ENCODE assay signal across 16 mouse cellular contexts in the genomic region with DNA sequence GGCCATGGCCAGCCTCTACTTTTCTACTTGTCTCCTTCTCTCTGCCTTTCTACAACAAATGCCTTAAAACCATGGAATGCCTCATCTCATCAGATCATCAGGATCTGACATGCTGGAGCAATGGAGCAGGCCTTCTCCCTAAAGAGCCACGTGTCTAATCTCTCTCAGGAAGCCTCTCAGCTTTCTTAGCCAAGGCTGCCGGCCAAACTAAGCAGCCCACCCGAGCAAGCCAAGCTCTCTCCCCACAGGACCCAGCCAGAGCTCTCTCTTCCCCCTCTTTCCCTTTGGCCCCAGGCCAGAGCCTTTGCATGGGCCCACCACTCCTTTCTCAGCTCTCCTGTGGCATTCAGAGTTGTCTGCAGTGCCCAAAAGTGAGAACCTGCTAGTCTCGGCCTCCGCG.
DNase-seq lines count a peak whose midpoint lies in the region; ATAC-seq lines count a peak whose summit lies in the region.
"Had no signal": no experiment of that assay in that cellular context is flagged by ENCODE, and none has a peak within 500 bp of the region (broad histone marks: within the 10 kb centered on the region; RNA-seq: fewer than 3 reads in every experiment).

No protein-coding gene starts in this region.

- H3K4me2 ChIP-seq in embryonic facial prominence, embryonic 14.5 days (ENCODE audit: low read depth, low read length): no peak overlapping the region
- H3K4me2 ChIP-seq: forebrain, embryonic 15.5 days; heart, embryonic 11.5 days; heart, embryonic 15.5 days; hindbrain, embryonic 15.5 days had no signal

- peak; percentile 66 for DNase-seq in embryonic facial prominence, embryonic 14.5 days (ENCODE audit: low spot score)
- DNase-seq in embryonic facial prominence, embryonic 10.5 days (ENCODE audit: low spot score): no peak
- peak; percentile 67 for DNase-seq in left cerebral cortex, postnatal 4 days
- DNase-seq in left cerebral cortex, postnatal 25 days (ENCODE audit: low spot score in 2 of 2): no peak
- peak; percentile 42 for DNase-seq in testis, postnatal 10 days (ENCODE audit: low spot score)
- DNase-seq in testis, postnatal 14 days (ENCODE audit: low spot score): no peak
- DNase-seq: adrenal gland, adult 2 months; adrenal gland, postnatal 25 days; cerebellum, adult 2 months; gastrocnemius, postnatal 36 days; heart, adult 18-20 months; heart, postnatal 14 days had no signal

- H3K36me3 ChIP-seq in embryonic facial prominence, embryonic 14.5 days (ENCODE audit: control insufficient read depth, insufficient read depth, low read length): no peaks in the 10 kb centered on the region
- H3K36me3 ChIP-seq in embryonic facial prominence, embryonic 10.5 days (replicated peaks): no peaks in the 10 kb centered on the region
- H3K36me3 ChIP-seq: forebrain, embryonic 15.5 days; heart, embryonic 15.5 days; hindbrain, embryonic 15.5 days had no signal

- peak; percentile 74; the same call in 1 of the 2 replicates for ATAC-seq in embryonic facial prominence, embryonic 14.5 days (ENCODE audit: low read depth)
- ATAC-seq: forebrain, embryonic 15.5 days had no signal

- H3K27me3 ChIP-seq in embryonic facial prominence, embryonic 14.5 days (replicated peaks; ENCODE audit: control insufficient read depth, insufficient read depth, low read length): no peaks in the 10 kb centered on the region
- no peaks in the 10 kb centered on the region for H3K27me3 ChIP-seq in embryonic facial prominence, embryonic 10.5 days (replicated peaks; ENCODE audit: low read depth, poor library complexity, severe bottlenecking)
- H3K27me3 ChIP-seq: forebrain, embryonic 15.5 days; heart, embryonic 15.5 days; hindbrain, embryonic 15.5 days had no signal

- 46% methylated on average over 6 of the region's 6 CpGs for WGBS in embryonic facial prominence, embryonic 14.5 days
- WGBS in embryonic facial prominence, embryonic 10.5 days: 76% methylated on average over 6 of the region's 6 CpGs

- H3K9me3 ChIP-seq in embryonic facial prominence, embryonic 14.5 days (ENCODE audit: control insufficient read depth, low read length): no peaks in the 10 kb centered on the region
- H3K9me3 ChIP-seq in embryonic facial prominence, embryonic 10.5 days: no peaks in the 10 kb centered on the region
- H3K9me3 ChIP-seq: forebrain, embryonic 15.5 days; heart, embryonic 15.5 days; hindbrain, embryonic 15.5 days had no signal

- no peak overlapping the region for H3K27ac ChIP-seq in embryonic facial prominence, embryonic 14.5 days (replicated peaks; ENCODE audit: low read depth, low read length)
- H3K27ac ChIP-seq in embryonic facial prominence, embryonic 10.5 days (replicated peaks): no peak overlapping the region
- H3K27ac ChIP-seq: forebrain, embryonic 15.5 days; heart, embryonic 15.5 days; hindbrain, embryonic 15.5 days had no signal

- H3K4me3 ChIP-seq in embryonic facial prominence, embryonic 14.5 days (ENCODE audit: low read depth, low read length): no peak overlapping the region
- no peak overlapping the region for H3K4me3 ChIP-seq in embryonic facial prominence, embryonic 10.5 days
- H3K4me3 ChIP-seq: forebrain, embryonic 15.5 days; heart, embryonic 15.5 days; hindbrain, embryonic 15.5 days had no signal

- no peak overlapping the region for H3K9ac ChIP-seq in embryonic facial prominence, embryonic 14.5 days (ENCODE audit: low read depth, low read length)
- H3K9ac ChIP-seq: forebrain, embryonic 15.5 days; heart, embryonic 15.5 days; hindbrain, embryonic 15.5 days had no signal

- intact Hi-C loops in left cerebral cortex, postnatal 4 days (cut with DNase I): no loop called here
- intact Hi-C loops in left cerebral cortex, postnatal 25 days (cut with DNase I): no loop called here

- H3K4me1 ChIP-seq in embryonic facial prominence, embryonic 14.5 days (ENCODE audit: control insufficient read depth, insufficient read depth, low read length): peaks cover 5% of the 10 kb centered on the region; the same call in 1 of the 2 replicates
- peaks cover 8% of the 10 kb centered on the region; the same call in 1 of the 2 replicates for H3K4me1 ChIP-seq in embryonic facial prominence, embryonic 10.5 days
- H3K4me1 ChIP-seq: forebrain, embryonic 15.5 days; heart, embryonic 15.5 days had no signal

Comparison
In these comparisons a context has a peak if more than half of its experiments do, and no peak if none do; other contexts are left out.
1. DNase-seq: peak in embryonic facial prominence, embryonic 14.5 days (single experiment), left cerebral cortex, postnatal 4 days (single experiment) and testis, postnatal 10 days (single experiment); none in embryonic facial prominence, embryonic 10.5 days (single experiment), left cerebral cortex, postnatal 25 days (0 of 2) and testis, postnatal 14 days (single experiment).